Comparison of ENCODE assay signal across 7 mouse cellular contexts in the genomic region with DNA sequence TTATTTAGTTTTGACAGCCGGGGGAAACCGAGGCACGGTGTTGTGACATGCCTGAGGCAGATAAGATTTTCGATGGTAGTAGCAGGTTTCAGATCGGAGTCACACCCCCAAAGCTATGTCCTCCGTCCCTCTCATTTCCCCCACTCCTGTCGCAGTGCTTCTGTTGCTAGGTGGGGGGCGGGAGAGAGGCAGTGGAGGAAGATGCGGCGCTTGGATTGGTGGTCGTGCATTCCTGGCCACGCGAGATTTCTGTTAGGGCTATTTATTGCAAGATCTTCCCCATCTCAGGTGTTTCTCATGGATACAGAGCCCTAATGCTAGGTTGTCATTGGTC. TPM values are rescaled to one million over a fixed set of nuclear protein-coding genes. Genes with fewer than 3 reads are reported as not detected.
DNase-seq lines count a peak whose midpoint lies in the region; ATAC-seq and TF ChIP-seq lines count a peak whose summit lies in the region.

No protein-coding gene starts in this region.

- ATAC-seq in midbrain, embryonic 11.5 days (ENCODE audit: low FRiP score): no peak
- ATAC-seq in stomach, postnatal 0 days (ENCODE audit: low FRiP score, low TSS enrichment): no peak

- H3K4me3 ChIP-seq in left cerebral cortex, adult 2 months: peak overlapping the region; percentile 73
- H3K4me3 ChIP-seq in midbrain, embryonic 11.5 days (ENCODE audit: low read depth, low read length): peak overlapping the region; percentile 98
- peak overlapping the region; percentile 85 for H3K4me3 ChIP-seq in stomach, postnatal 0 days (ENCODE audit: low read depth, low read length)

- peak; percentile 41 for DNase-seq in 3134 (ENCODE audit: extremely low read depth, insufficient read length, low spot score)
- peak; percentile 50 to 51 for DNase-seq in B cell, adult 2 months
- peak; percentile 93 to 94 for DNase-seq in cerebellum, postnatal 10 days
- peak; percentile 73 to 87 for DNase-seq in frontal cortex, postnatal 14 days (ENCODE audit: low spot score in 2 of 2)
- peak; percentile 58 to 65 for DNase-seq in left cerebral cortex, adult 2 months (ENCODE audit: extremely low spot score in 1 of 2, low spot score in 2 of 2)
- peak; percentile 95 for DNase-seq in midbrain, embryonic 11.5 days (ENCODE audit: low spot score, missing footprints)
- DNase-seq in stomach, postnatal 0 days (ENCODE audit: low spot score): peak; percentile 51

- no peak for TF ChIP-seq CTCF in left cerebral cortex, adult 2 months (IDR thresholded peaks at IDR 0.05)
- TF ChIP-seq CTCF in stomach, postnatal 0 days (IDR thresholded peaks at IDR 0.05; ENCODE audit: low read depth): peak; percentile 40

- TF ChIP-seq EP300 in stomach, postnatal 0 days (optimal IDR thresholded peaks at IDR 0.05): no peak

- peak overlapping the region; percentile 87 for H3K4me2 ChIP-seq in midbrain, embryonic 11.5 days
- peak overlapping the region; percentile 81 for H3K4me2 ChIP-seq in stomach, postnatal 0 days (replicated peaks; ENCODE audit: low read depth)

- H3K4me1 ChIP-seq in midbrain, embryonic 11.5 days (ENCODE audit: control insufficient read depth, insufficient read depth, low read length): peaks cover 13% of the 10 kb centered on the region
- no peaks in the 10 kb centered on the region for H3K4me1 ChIP-seq in stomach, postnatal 0 days (replicated peaks; ENCODE audit: control insufficient read depth, insufficient read depth)

- intact Hi-C loops in left cerebral cortex, adult 2 months (cut with DNase I): loop anchor here (5.0 kb wide), 1 partner anchor 305 kb away; no protein-coding TSS in a partner anchor

- peak overlapping the region; percentile 90 for H3K9ac ChIP-seq in midbrain, embryonic 11.5 days (ENCODE audit: low read length)
- peak overlapping the region; percentile 73 for H3K9ac ChIP-seq in stomach, postnatal 0 days (ENCODE audit: low read length)

- H3K36me3 ChIP-seq in midbrain, embryonic 11.5 days (ENCODE audit: control insufficient read depth, insufficient read depth, low read length): no peaks in the 10 kb centered on the region
- no peaks in the 10 kb centered on the region for H3K36me3 ChIP-seq in stomach, postnatal 0 days (ENCODE audit: control insufficient read depth, insufficient read depth, low read length)

- no peaks in the 10 kb centered on the region for H3K27me3 ChIP-seq in midbrain, embryonic 11.5 days (ENCODE audit: control insufficient read depth, insufficient read depth, low read length)
- H3K27me3 ChIP-seq in stomach, postnatal 0 days (ENCODE audit: control insufficient read depth, insufficient read depth, low read length): no peaks in the 10 kb centered on the region

- no peaks in the 10 kb centered on the region for H3K9me3 ChIP-seq in midbrain, embryonic 11.5 days (ENCODE audit: control insufficient read depth, low read length)
- no peaks in the 10 kb centered on the region for H3K9me3 ChIP-seq in stomach, postnatal 0 days (ENCODE audit: control insufficient read depth, low read length)

- H3K27ac ChIP-seq in left cerebral cortex, adult 2 months: peak overlapping the region; percentile 93
- peak overlapping the region; percentile 84 for H3K27ac ChIP-seq in midbrain, embryonic 11.5 days (ENCODE audit: low read depth, low read length)
- H3K27ac ChIP-seq in stomach, postnatal 0 days (replicated peaks): peak overlapping the region; percentile 91

- under 1% methylated on average over 13 of the region's 13 CpGs for WGBS in midbrain, embryonic 11.5 days
- WGBS in stomach, postnatal 0 days: 0% methylated on average over 13 of the region's 13 CpGs

RNA-seq across cellular contexts. Expression of a gene that starts 0.7 kb away (rescaled TPM):
- 100 to 1,000 TPM; 134 to 142 TPM for total RNA-seq in left cerebral cortex, adult 2 months (2021)
- polyA plus RNA-seq in midbrain, embryonic 11.5 days (2014; fragmentation: Nextera tagmentation; extraction: Ambion mirVana): 72.7 and 76.1 TPM in 2 replicates
- 25.9 and 28.1 TPM in 2 replicates for polyA plus RNA-seq in stomach, postnatal 0 days (2015; fragmentation: Nextera tagmentation; extraction: Ambion mirVana)

RNA-seq across cellular contexts. Expression of a gene that starts 28.5 kb away (rescaled TPM):
- total RNA-seq in left cerebral cortex, adult 2 months (2021): 10 to 100 TPM; 18.0 to 20.2 TPM
- polyA plus RNA-seq in midbrain, embryonic 11.5 days (2014; fragmentation: Nextera tagmentation; extraction: Ambion mirVana): 10.5 and 11.1 TPM in 2 replicates
- 7.6 and 8.1 TPM in 2 replicates for polyA plus RNA-seq in stomach, postnatal 0 days (2015; fragmentation: Nextera tagmentation; extraction: Ambion mirVana)

RNA-seq across cellular contexts. Expression of a gene that starts 29.5 kb away (rescaled TPM):
- total RNA-seq in left cerebral cortex, adult 2 months (2021): 1 to 10 TPM; 2.3 to 2.4 TPM
- polyA plus RNA-seq in midbrain, embryonic 11.5 days (2014; fragmentation: Nextera tagmentation; extraction: Ambion mirVana): 0.21 and 0.29 TPM in 2 replicates
- polyA plus RNA-seq in stomach, postnatal 0 days (2015; fragmentation: Nextera tagmentation; extraction: Ambion mirVana): 0.54 and 0.55 TPM in 2 replicates

RNA-seq across cellular contexts. Expression of a gene that starts 42.9 kb away (rescaled TPM):
- total RNA-seq in left cerebral cortex, adult 2 months (2021): not detected
- not detected in 2 replicates for polyA plus RNA-seq in midbrain, embryonic 11.5 days (2014; fragmentation: Nextera tagmentation; extraction: Ambion mirVana)
- not detected in 2 replicates for polyA plus RNA-seq in stomach, postnatal 0 days (2015; fragmentation: Nextera tagmentation; extraction: Ambion mirVana)

RNA-seq across cellular contexts. Expression of a gene that starts 47.0 kb away (rescaled TPM):
- total RNA-seq in left cerebral cortex, adult 2 months (2021): 10 to 100 TPM; 29.5 to 31.7 TPM
- 14.9 and 16.8 TPM in 2 replicates for polyA plus RNA-seq in midbrain, embryonic 11.5 days (2014; fragmentation: Nextera tagmentation; extraction: Ambion mirVana)
- polyA plus RNA-seq in stomach, postnatal 0 days (2015; fragmentation: Nextera tagmentation; extraction: Ambion mirVana): 8.7 and 10.2 TPM in 2 replicates

Comparison
In these comparisons a context has a peak if more than half of its experiments do, and no peak if none do; other contexts are left out.
1. DNase-seq: peak in every context shown above with its lines; median percentile 95 in midbrain, embryonic 11.5 days; 94 in cerebellum, postnatal 10 days; 80 in frontal cortex, postnatal 14 days; 62 in left cerebral cortex, adult 2 months; 51 in stomach, postnatal 0 days; 50 in B cell, adult 2 months; 41 in 3134.